Mouse (Mus musculus): ENCODE measurements around the gene D630039A03Rik. TPM values are rescaled to one million over a fixed set of nuclear protein-coding genes. Genes with fewer than 3 reads are reported as not detected.

Gene D630039A03Rik
- polyA plus RNA-seq, 1 experiment from 2014 or later: 0.45 TPM

DNA sequence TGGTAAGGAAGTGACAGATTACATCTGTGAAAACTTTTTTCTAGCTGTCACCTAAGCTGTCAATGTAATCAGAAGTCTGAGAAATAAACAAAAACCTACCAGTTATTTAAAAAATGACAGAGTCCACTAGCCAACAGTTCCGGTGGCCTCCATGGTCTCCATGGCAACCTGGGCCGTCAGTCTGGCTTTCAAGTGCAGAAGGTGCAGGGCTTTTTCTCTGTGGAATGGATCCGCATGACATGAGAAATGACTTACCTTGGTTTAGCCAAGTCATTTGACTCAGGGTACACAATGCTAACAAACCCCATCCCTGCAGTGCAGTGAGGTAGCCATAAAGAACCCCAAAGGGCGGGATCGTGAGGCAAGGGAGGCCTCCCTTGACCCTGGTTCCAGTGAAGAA is 6.1 kb upstream of the D630039A03Rik start:
- Histone ChIP-seq H3K4me3 (no peak overlapping the region), H3K9ac (no peak overlapping the region), H3K9me3 (replicated peaks) (no peaks in the 10 kb centered on the region), H3K4me2 (replicated peaks) (no peak overlapping the region), H3K27me3 (no peaks in the 10 kb centered on the region), H3K27ac (no peak overlapping the region), H3K36me3 (no peaks in the 10 kb centered on the region), H3K4me1 (peaks cover 20% of the 10 kb centered on the region)
- WGBS: 30% methylated on average over 5 of the region's 5 CpGs
- ATAC-seq (ENCODE audit: low FRiP score): no peak

DNA sequence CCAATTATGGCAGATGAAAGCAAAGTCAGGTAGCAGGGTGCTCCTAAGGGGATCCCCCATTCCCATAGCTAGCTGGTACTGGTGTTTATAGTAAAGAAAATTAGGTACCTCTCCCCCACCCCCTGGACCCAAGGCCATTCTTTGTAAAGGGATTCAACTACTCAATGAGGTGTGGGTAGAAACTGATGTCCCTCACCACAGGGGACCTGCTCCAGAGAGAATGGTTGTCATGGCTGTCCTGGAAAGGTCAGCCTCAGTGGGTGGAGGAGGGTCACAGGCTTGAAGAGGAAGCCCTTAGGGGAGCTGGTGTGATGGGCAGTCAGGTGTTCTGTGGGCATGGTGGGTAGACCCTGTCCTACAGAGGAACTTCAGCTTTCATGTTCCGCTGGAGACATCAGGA is 4.4 kb upstream of the D630039A03Rik start:
- no peak overlapping the region for H3K27ac ChIP-seq
- H3K4me1 ChIP-seq: peaks cover 25% of the 10 kb centered on the region
- ATAC-seq (ENCODE audit: low FRiP score): no peak
- no peak overlapping the region for H3K4me3 ChIP-seq
- H3K9ac ChIP-seq: no peak overlapping the region
- H3K36me3 ChIP-seq: no peaks in the 10 kb centered on the region
- H3K4me2 ChIP-seq (replicated peaks): no peak overlapping the region
- WGBS: 76% methylated on average over 1 of the region's 1 CpGs
- no peaks in the 10 kb centered on the region for H3K9me3 ChIP-seq (replicated peaks)
- peaks cover under 1% of the 10 kb centered on the region; the same call in 1 of the 2 replicates for H3K27me3 ChIP-seq

DNA sequence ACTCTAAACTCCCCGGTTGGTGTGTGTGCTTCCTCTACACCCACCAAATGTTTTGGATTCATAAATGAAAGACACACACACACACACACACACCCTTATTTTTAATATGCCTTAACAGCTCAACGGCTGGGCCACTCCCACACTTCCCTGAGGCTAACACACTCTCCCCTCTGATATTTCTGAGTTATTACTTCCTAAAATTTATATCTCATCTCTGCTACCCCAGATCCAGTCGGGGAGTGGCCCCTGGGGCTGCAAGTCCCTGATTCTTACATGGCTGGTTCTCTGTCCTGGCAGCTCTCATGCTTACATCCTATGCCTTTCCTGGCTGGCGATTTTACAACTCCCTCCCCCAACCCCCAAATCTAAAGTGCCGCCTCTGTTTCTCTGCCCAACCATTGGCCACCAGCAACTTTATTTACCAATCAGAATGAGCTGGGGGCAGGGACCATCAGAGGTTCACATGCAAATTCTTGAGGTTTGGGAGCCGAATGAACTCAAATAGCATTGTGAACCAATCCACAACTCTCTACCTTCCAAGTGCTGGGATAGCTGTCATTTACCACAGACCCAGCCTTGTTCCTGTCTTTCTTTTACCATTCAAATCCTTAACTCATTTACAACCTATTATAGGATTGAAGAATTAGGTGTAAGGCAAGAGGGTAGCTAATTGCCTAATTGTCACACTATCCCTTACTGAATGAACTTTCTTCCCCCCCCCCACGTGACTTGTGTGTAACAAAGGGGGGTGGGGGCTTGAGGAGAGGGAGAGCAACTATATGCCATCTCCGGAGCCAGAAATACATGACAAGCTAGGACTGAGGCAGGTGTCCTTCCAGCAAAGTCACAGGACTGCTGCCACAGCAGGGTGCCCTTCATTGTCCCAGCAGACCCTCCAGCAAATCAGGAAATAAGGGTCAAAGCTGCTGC is 3.7 kb upstream of the D630039A03Rik start:
- H3K36me3 ChIP-seq: no peaks in the 10 kb centered on the region
- peaks cover 25% of the 10 kb centered on the region for H3K4me1 ChIP-seq
- no peak overlapping the region for H3K4me3 ChIP-seq
- H3K9ac ChIP-seq: no peak overlapping the region
- H3K4me2 ChIP-seq (replicated peaks): no peak overlapping the region
- ATAC-seq (ENCODE audit: low FRiP score): no peak
- H3K27ac ChIP-seq: no peak overlapping the region
- H3K27me3 ChIP-seq: peaks cover 4% of the 10 kb centered on the region; the same call in 1 of the 2 replicates
- WGBS: 13% methylated on average over 8 of the region's 8 CpGs
- H3K9me3 ChIP-seq (replicated peaks): no peaks in the 10 kb centered on the region

DNA sequence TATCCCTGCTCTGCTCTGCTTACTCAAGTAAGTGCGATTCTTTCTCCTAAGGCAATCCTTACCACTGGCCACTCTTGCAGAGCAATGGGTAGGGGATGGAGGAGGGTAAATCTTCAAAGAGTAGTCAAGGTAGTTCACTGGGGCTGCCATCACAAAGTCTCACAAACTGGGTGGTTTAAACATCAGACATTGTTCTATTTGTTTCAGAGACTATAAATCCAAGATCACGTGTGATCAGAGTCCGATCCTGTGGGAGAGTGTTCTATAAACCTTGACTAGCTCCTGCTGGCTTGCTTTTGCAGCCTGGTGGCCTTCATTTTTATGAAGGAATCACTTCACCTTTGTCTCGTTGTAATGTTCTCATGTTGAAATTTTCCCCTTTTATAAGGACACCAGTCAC is 614 bp upstream of the D630039A03Rik start:
- Histone ChIP-seq H3K4me3 (no peak overlapping the region), H3K27ac (no peak overlapping the region), H3K4me1 (peaks cover 19% of the 10 kb centered on the region), H3K36me3 (no peaks in the 10 kb centered on the region), H3K4me2 (replicated peaks) (no peak overlapping the region), H3K27me3 (peaks cover 4% of the 10 kb centered on the region; the same call in 1 of the 2 replicates), H3K9me3 (replicated peaks) (no peaks in the 10 kb centered on the region), H3K9ac (no peak overlapping the region)
- no peak for ATAC-seq (ENCODE audit: low FRiP score)
- WGBS: 79% methylated on average over 4 of the region's 4 CpGs

DNA sequence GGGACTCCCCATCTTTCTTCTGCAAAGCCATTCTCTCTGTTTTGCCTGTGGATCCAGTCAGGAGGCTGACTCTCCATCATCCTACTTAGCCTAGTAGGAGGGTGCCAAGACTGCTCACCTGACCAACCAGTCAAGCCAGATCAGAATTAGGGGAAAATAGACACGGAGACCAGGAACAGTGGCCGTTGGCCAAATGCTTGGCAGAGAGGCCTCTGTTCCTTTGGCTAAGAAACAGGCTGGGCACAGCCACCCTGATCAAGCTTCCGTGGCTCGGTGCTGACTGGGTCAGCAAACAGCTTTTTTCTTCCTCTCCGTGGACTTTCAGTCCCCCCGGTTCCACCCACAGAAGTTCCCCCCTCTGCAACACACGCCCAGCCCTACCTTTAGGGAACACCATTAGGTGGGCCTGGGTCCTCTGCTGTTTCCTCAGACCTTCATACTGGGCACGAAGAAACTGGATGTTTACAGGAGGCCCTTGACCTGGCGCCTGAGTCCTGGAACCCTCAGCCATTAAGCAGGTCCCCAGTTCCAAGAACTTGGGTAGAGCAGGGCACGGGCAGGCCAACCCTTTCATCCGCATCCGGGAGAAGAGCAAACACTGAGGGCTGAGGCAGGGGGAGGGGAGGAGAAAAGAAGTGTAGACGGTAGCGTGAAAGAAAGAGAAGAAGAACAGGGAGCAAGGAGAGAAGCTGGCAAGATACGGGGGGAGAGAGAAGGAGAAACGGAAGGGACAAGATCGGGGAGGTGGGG is 706 bp downstream of the D630039A03Rik start:
- no peak overlapping the region for H3K4me3 ChIP-seq

DNA sequence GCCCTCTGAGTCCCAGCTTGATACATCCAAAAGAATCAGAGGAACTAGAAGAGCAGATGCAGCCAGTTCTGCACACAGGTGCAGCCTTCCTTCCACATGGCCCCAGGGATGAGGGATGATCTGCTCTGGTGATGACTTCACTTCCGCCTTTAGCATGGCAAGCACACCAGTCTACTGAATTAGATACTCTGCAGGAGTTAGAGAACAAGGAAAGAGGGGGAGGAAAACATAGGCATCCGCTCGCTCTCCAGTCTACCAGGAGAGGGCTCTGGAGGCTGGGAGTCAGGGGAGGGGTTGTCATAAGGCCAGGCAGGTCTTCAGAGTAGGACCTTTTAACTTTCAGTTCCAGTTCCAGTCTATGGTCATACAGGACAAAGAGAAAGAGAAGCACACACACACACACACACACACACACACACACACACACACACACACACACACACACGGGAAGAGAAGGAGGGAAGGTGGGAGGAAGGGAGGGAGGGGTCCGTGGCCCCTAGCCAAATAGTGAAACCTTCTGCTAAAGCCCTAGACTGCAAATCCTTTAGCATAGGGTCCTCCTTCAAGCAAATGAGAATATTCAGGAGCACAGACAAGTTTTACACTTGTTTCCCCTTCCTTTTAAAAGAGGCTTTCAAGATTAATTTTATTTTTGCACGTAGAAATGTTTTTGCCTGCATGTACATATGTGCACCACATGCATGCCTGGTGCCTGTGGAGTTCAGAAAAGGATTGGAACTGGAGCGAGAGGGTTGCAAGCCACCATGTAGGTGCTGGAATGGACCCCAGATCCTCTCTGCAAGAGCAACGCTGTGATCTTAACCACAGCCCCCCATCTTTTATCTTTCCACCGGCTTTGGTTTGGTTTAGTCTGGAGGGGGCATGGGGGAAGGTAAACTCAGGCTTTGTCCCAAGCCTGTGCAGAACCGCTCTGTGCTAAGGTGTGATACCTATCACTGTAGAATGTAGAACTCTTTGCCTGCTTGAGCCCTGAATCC is 1.6 kb downstream of the D630039A03Rik start:
- Histone ChIP-seq H3K9me3 (replicated peaks) (no peaks in the 10 kb centered on the region), H3K9ac (no peak overlapping the region), H3K4me2 (replicated peaks) (no peak overlapping the region), H3K36me3 (no peaks in the 10 kb centered on the region), H3K27ac (no peak overlapping the region), H3K4me1 (peaks cover 7% of the 10 kb centered on the region), H3K4me3 (no peak overlapping the region), H3K27me3 (peaks cover 4% of the 10 kb centered on the region; the same call in 1 of the 2 replicates)
- no peak for ATAC-seq (ENCODE audit: low FRiP score)
- 73% methylated on average over 9 of the region's 10 CpGs for WGBS

More for the DNA sequence above, 706 bp downstream of the D630039A03Rik start:
- peaks cover 15% of the 10 kb centered on the region for H3K4me1 ChIP-seq
- H3K36me3 ChIP-seq: no peaks in the 10 kb centered on the region
- peaks cover 4% of the 10 kb centered on the region; the same call in 1 of the 2 replicates for H3K27me3 ChIP-seq
- H3K4me2 ChIP-seq (replicated peaks): 0 out of 2 replicates have a peak overlapping the region, but pooled peaks have one; percentile 1
- no peaks in the 10 kb centered on the region for H3K9me3 ChIP-seq (replicated peaks)
- WGBS: 42% methylated on average over 17 of the region's 17 CpGs
- H3K27ac ChIP-seq: no peak overlapping the region
- no peak for ATAC-seq (ENCODE audit: low FRiP score)
- H3K9ac ChIP-seq: no peak overlapping the region

DNA sequence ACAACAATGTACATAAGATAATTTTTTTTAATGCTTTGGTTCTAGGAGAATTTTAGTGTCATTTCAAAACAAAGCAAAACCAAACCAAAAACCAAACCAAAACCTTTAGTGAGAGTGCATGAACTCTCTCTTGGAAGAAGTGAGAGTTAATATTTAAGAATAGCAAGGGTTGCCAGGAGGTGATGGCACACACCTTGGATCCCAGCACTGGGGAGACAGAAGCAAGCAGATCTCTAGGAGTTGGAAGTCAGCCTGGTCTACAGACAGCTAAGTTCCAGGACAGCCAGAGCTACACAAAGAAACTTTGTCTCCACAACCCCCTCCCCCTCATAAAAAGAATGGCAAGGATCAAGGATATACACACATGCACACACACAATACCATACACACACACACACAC is 3.1 kb downstream of the D630039A03Rik start:
- ATAC-seq (ENCODE audit: low FRiP score): no peak
- H3K9ac ChIP-seq: no peak overlapping the region
- no peak overlapping the region for H3K4me2 ChIP-seq (replicated peaks)
- peaks cover 4% of the 10 kb centered on the region; the same call in 1 of the 2 replicates for H3K27me3 ChIP-seq
- no peak overlapping the region for H3K4me3 ChIP-seq
- H3K4me1 ChIP-seq: peaks cover 5% of the 10 kb centered on the region
- H3K9me3 ChIP-seq (replicated peaks): no peaks in the 10 kb centered on the region
- no peak overlapping the region for H3K27ac ChIP-seq
- no peaks in the 10 kb centered on the region for H3K36me3 ChIP-seq

DNA sequence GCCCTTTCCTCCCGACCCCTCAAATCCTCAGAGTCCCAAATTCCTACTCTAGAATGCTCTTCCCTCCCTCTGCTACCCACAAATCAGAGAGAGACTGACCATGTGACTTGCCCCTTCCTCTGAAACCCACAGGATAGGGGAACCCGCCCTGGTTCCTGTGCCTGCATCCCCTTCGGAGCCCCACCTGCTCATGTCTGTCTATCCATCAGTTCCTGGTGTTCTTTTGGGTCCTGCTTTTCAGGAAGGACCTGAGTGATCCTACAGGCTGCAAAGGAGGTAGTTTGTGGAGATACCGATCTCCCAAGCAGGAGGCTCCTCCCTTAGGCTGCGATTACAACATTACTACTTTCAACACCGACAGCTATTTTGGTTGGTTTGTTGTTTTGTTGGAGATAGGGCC is 7.2 kb downstream of the D630039A03Rik start:
- Histone ChIP-seq H3K4me2 (replicated peaks) (no peak overlapping the region), H3K36me3 (no peaks in the 10 kb centered on the region), H3K9me3 (replicated peaks) (no peaks in the 10 kb centered on the region), H3K27me3 (no peaks in the 10 kb centered on the region; the same call in 1 of the 2 replicates), H3K27ac (no peak overlapping the region), H3K4me3 (no peak overlapping the region), H3K4me1 (peaks cover 5% of the 10 kb centered on the region; the same call in 1 of the 2 replicates), H3K9ac (no peak overlapping the region)
- no peak for ATAC-seq (ENCODE audit: low FRiP score)
- WGBS: 82% methylated on average over 6 of the region's 6 CpGs

DNA sequence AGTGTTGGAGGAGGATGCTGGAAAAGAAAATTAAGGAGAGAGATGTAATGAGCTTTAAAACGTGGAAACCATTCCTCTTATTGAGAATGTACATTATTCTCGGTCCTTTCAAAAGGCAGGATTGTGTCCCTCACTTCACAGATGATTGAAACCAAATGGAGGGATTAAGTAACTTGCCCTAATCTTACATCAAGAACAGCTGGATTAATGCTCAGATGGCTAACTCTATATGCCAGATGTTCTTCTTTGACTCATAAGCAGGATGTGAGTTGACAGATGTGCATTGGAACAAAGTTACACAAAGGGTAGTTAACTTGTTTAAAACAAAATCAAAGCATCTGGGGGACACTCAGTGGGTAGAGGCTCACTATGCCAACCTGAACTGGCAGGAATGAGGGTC is 9.4 kb downstream of the D630039A03Rik start:
- no peak overlapping the region for H3K27ac ChIP-seq
- H3K4me2 ChIP-seq (replicated peaks): no peak overlapping the region
- H3K27me3 ChIP-seq: no peaks in the 10 kb centered on the region; the same call in 1 of the 2 replicates
- 59% methylated on average over 2 of the region's 2 CpGs for WGBS
- no peak overlapping the region for H3K4me3 ChIP-seq
- H3K36me3 ChIP-seq: no peaks in the 10 kb centered on the region
- no peak overlapping the region for H3K9ac ChIP-seq
- H3K9me3 ChIP-seq (replicated peaks): no peaks in the 10 kb centered on the region
- H3K4me1 ChIP-seq: peaks cover 5% of the 10 kb centered on the region; the same call in 1 of the 2 replicates
- no peak for ATAC-seq (ENCODE audit: low FRiP score)

DNA sequence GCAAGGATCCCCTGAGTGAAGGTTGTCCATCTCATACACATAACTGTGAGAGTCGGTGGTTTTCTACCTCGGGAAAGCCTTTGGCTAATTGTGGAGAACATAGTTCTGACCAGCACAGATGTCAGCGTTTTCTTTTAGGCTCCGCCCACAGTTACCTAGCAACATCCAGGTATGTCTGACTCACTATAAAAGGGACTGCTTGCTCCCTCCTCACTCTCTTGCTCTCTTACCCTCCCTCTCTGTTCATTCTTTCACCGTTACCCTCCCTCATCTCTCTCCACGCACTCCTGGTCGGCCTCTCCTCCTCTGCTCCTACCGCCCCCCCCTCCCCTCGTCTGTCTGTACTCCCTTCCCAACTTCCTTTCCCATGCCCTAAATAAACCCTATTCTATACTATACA is 11.5 kb downstream of the D630039A03Rik start:
- Histone ChIP-seq H3K9me3 (replicated peaks) (no peaks in the 10 kb centered on the region), H3K4me1 (peaks cover 5% of the 10 kb centered on the region; the same call in 1 of the 2 replicates), H3K4me2 (replicated peaks) (no peak overlapping the region), H3K36me3 (no peaks in the 10 kb centered on the region), H3K27me3 (no peaks in the 10 kb centered on the region; the same call in 1 of the 2 replicates), H3K27ac (no peak overlapping the region), H3K4me3 (no peak overlapping the region), H3K9ac (no peak overlapping the region)
- 31% methylated on average over 9 of the region's 9 CpGs for whole genome bisulfite sequencing
- no peak for ATAC-seq (ENCODE audit: low FRiP score)

DNA sequence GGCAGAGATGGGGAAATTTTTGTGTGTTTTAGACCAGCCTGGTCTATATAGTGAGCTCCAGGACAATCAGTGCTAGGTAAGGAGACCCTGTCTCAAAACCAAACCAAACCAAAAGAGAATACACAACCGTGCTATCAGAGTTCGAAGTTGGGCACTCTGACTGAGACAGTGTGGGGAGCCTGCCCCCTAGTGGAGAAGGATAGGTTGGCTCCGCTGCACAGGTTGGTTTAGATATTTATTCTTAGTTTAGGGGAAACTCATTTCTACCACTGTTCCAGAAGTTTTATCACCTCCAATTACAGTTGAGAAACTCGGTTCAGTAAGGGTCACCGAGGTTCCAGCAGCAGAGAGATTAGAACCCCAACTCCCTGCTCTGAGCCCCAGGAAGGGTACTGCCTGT is 11.9 kb downstream of the D630039A03Rik start:
- H3K27ac ChIP-seq: no peak overlapping the region
- H3K4me2 ChIP-seq (replicated peaks): no peak overlapping the region
- ATAC-seq (ENCODE audit: low FRiP score): peak; percentile 64
- H3K36me3 ChIP-seq: no peaks in the 10 kb centered on the region
- no peak overlapping the region for H3K4me3 ChIP-seq
- no peak overlapping the region for H3K9ac ChIP-seq
- H3K9me3 ChIP-seq (replicated peaks): no peaks in the 10 kb centered on the region
- H3K27me3 ChIP-seq: no peaks in the 10 kb centered on the region; the same call in 1 of the 2 replicates
- 11% methylated on average over 5 of the region's 5 CpGs for WGBS
- H3K4me1 ChIP-seq: peaks cover 5% of the 10 kb centered on the region; the same call in 1 of the 2 replicates
